Mouse (Mus musculus) embryonic facial prominence, embryonic 15.5 days (tissue): Measurements from ENCODE around the gene Shf. TPM values are rescaled to one million over a fixed set of nuclear protein-coding genes. Genes with fewer than 3 reads are reported as not detected.

Experiments
- ATAC-seq: fragments of 200-750 bp; cut with Nextera tagmentation; 2 replicates; pipeline ENCODE4 v1.8.0; 2017; ENCODE audit warnings: low read depth, moderate TSS enrichment; ENCODE audit not compliant: insufficient number of reproducible peaks, low FRiP score, low TSS enrichment
- H3K27ac ChIP-seq: fragments of 300-500 bp; sonication (generic); replicated peaks from 2 replicates; pipeline ENCODE4 v1.5.1; 2015; ENCODE audit warnings: mild to moderate bottlenecking, inconsistent platforms
- H3K27me3 ChIP-seq: fragments of 300-500 bp; sonication (generic); 2 replicates; pipeline ENCODE4 v1.6.1; 2015; ENCODE audit warnings: inconsistent platforms
- H3K36me3 ChIP-seq: fragments of 300-500 bp; sonication (generic); 2 replicates; pipeline ENCODE4 v1.6.1; 2015; ENCODE audit warnings: mild to moderate bottlenecking, inconsistent platforms
- H3K4me1 ChIP-seq: fragments of 300-500 bp; sonication (generic); 2 replicates; pipeline ENCODE4 v1.6.1; 2015; ENCODE audit warnings: inconsistent platforms
- H3K4me2 ChIP-seq: fragments of 300-500 bp; sonication (generic); replicated peaks from 2 replicates; pipeline ENCODE4 v1.6.1; 2015; ENCODE audit warnings: mild to moderate bottlenecking, inconsistent platforms
- H3K4me3 ChIP-seq: fragments of 300-500 bp; sonication (generic); replicated peaks from 2 replicates; pipeline ENCODE4 v1.5.1; 2015; ENCODE audit warnings: mild to moderate bottlenecking, inconsistent platforms
- H3K9ac ChIP-seq: fragments of 300-500 bp; sonication (generic); 2 replicates; pipeline ENCODE4 v1.6.1; 2015; ENCODE audit warnings: inconsistent platforms
- H3K9me3 ChIP-seq: fragments of 300-500 bp; sonication (generic); replicated peaks from 2 replicates; pipeline ENCODE4 v1.6.1; 2016; ENCODE audit warnings: inconsistent platforms
- WGBS: fragments of 180-500 bp; shearing (Covaris S2); methylation state at CpG from one replicate; pipeline ENCODE4 v1.1.7; 2015; 5-methylcytosine and 5-hydroxymethylcytosine counted together
- polyA plus RNA-seq: library from polyadenylated mRNA; unstranded; fragments of >200 nt; fragmentation: Nextera tagmentation; extraction: Ambion mirVana; gene quantifications from 2 replicates; pipeline ENCODE4 v1.2.1, GENCODE M21; 2015

The Shf gene
- polyA plus RNA-seq, 1 experiment from 2014 or later, result 4.5 TPM

GRCm38 (mm10) chr2:122301081-122301920, 67.7 kb downstream of the Shf start:
- peak overlapping the region; percentile 39 for H3K4me3 ChIP-seq
- WGBS, result under 1% methylated on average over 48 of the region's 48 CpGs
- ATAC-seq, result no peak
- no peaks in the 10 kb centered on the region for H3K9me3 ChIP-seq
- H3K27me3 ChIP-seq, result peaks cover 87% of the 10 kb centered on the region
- H3K4me1 ChIP-seq, result peaks cover 39% of the 10 kb centered on the region
- H3K4me2 ChIP-seq, result peak overlapping the region; percentile 76
- no peaks in the 10 kb centered on the region for H3K36me3 ChIP-seq
- no peak overlapping the region for H3K27ac ChIP-seq
- H3K9ac ChIP-seq, result no peak overlapping the region

DNA sequence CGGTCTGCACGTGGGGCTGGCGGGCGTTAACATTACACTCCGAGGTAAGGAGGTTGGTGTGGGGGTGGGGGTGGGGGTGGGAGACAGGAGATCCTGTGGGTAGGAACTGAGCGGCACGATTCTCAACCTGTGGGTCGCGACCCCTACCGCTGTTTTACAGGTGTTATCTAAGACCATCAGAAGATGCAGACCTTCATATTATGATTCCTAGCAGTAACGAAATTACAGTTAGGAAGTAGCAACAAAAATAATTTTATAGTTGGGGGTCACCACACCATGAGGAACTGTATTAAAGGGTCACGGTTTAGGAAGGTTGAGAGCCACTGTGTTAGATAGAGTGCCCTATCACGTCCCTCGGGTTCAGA, 68.3 kb downstream of the Shf start:
- Histone ChIP-seq H3K4me3 (peak overlapping the region; percentile 39), H3K9ac (no peak overlapping the region), H3K4me1 (peaks cover 39% of the 10 kb centered on the region), H3K27me3 (peaks cover 89% of the 10 kb centered on the region), H3K4me2 (no peak overlapping the region; the same call in 1 of the 2 replicates), H3K27ac (no peak overlapping the region), H3K9me3 (no peaks in the 10 kb centered on the region), H3K36me3 (no peaks in the 10 kb centered on the region)
- ATAC-seq, result no peak
- 5% methylated on average over 14 of the region's 14 CpGs for WGBS

- H3K4me3 ChIP-seq, result no peak overlapping the region
- H3K4me1 ChIP-seq, result peaks cover 39% of the 10 kb centered on the region
- 13% methylated on average over 14 of the region's 14 CpGs for WGBS
- H3K27ac ChIP-seq, result no peak overlapping the region
- H3K36me3 ChIP-seq, result no peaks in the 10 kb centered on the region
- H3K27me3 ChIP-seq, result peaks cover 91% of the 10 kb centered on the region
- no peak overlapping the region for H3K9ac ChIP-seq
- H3K9me3 ChIP-seq, result no peaks in the 10 kb centered on the region
- no peak overlapping the region for H3K4me2 ChIP-seq
- no peak for ATAC-seq
Observed at GRCm38 (mm10) chr2:122299911-122300655, 68.9 kb downstream of the Shf start.

Other genes starting within 250 kb of the Shf start
- gene B2m, start 221.5 kb downstream of the Shf start, polyA plus RNA-seq, result 329 and 337 TPM in 2 replicates
- 0.21 TPM in 1 of 2 replicates, not detected in the other for gene Trim69, start 208.5 kb downstream of the Shf start, polyA plus RNA-seq
- gene Patl2, start 183.0 kb downstream of the Shf start, polyA plus RNA-seq, result 0.08 TPM in 1 of 2 replicates, not detected in the other
- not detected in 2 replicates for gene Terb2, start 182.9 kb downstream of the Shf start, polyA plus RNA-seq
- 24.1 and 28.7 TPM in 2 replicates for gene Sord, start 134.4 kb downstream of the Shf start, polyA plus RNA-seq
- 0.05 and 0.11 TPM in 2 replicates for gene Duox2, start 70.7 kb downstream of the Shf start, polyA plus RNA-seq
- 0.25 TPM in 1 of 2 replicates, not detected in the other for gene Duoxa2, start 70.3 kb downstream of the Shf start, polyA plus RNA-seq
- gene Duoxa1, start 55.4 kb downstream of the Shf start, polyA plus RNA-seq, result 6.6 and 7.6 TPM in 2 replicates
- gene Duox1, start 53.5 kb downstream of the Shf start, polyA plus RNA-seq, result 1.5 TPM in 2 replicates
- 0.31 and 1.5 TPM in 2 replicates for gene Slc28a2, start 57.3 kb upstream of the Shf start, polyA plus RNA-seq
- not detected in 2 replicates for gene Gm14085, start 115.8 kb upstream of the Shf start, polyA plus RNA-seq
- gene Gatm, start 242.1 kb upstream of the Shf start, polyA plus RNA-seq, result 42.3 and 48.4 TPM in 2 replicates